Mouse (Mus musculus) CH12.LX (cell line): ENCODE results near the gene Wnt11. TPM values are rescaled to one million over a fixed set of nuclear protein-coding genes. Genes with fewer than 3 reads are reported as not detected.

Source experiments
- DNase-seq: peaks from one replicate; pipeline ENCODE4 v3.0.0-alpha.2; 2013; ENCODE audit errors: extremely low read depth
- H3K27ac ChIP-seq: 2 replicates; pipeline ENCODE4 v1.5.1; 2012; ENCODE audit warnings: low read depth, mild to moderate bottlenecking, control low read depth, moderate library complexity; ENCODE audit not compliant: insufficient read depth
- H3K27me3 ChIP-seq: replicated peaks from 2 replicates; pipeline ENCODE3; 2012; ENCODE audit warnings: inconsistent platforms
- H3K36me3 ChIP-seq, 2 experiments: replicated peaks in 1 of 2; 2 replicates each; pipeline versions ENCODE3 to v1.6.1; 2012; ENCODE audit warnings: inconsistent platforms in 1 of 2, low read length in 1 of 2, mild to moderate bottlenecking in 1 of 2, mixed read lengths in 1 of 2, moderate library complexity in 1 of 2; ENCODE audit not compliant: control insufficient read depth in 1 of 2, insufficient read depth in 1 of 2
- H3K4me1 ChIP-seq, 2 experiments: 2 replicates each; pipeline ENCODE4 v1.6.1; 2012; ENCODE audit warnings: inconsistent platforms in 1 of 2, moderate library complexity in 1 of 2; ENCODE audit not compliant: insufficient read depth in 2 of 2, control insufficient read depth in 1 of 2
- H3K4me2 ChIP-seq: 2 replicates; pipeline ENCODE4 v1.6.1; 2012; ENCODE audit warnings: low read depth, mild to moderate bottlenecking, control low read depth; ENCODE audit not compliant: poor library complexity, insufficient read depth, severe bottlenecking
- H3K4me3 ChIP-seq, 3 experiments: fragments of 150-350 bp in 1 of 3; sonication (generic) in 1 of 3; replicated peaks in 1 of 3; 2 replicates each; pipeline versions ENCODE3 to v1.5.1; 2011 to 2012; ENCODE audit warnings: low read depth in 2 of 3, low read length in 2 of 3, mild to moderate bottlenecking in 2 of 3, moderate library complexity in 2 of 3, control low read depth in 1 of 3, improper control_type of control experiment in 1 of 3, inconsistent platforms in 1 of 3, mixed read lengths in 1 of 3; ENCODE audit not compliant: poor library complexity in 1 of 3
- H3K79me2 ChIP-seq: replicated peaks from 2 replicates; pipeline ENCODE4 v1.6.1; 2012; ENCODE audit warnings: mild to moderate bottlenecking, moderate library complexity; ENCODE audit not compliant: control insufficient read depth, poor library complexity, insufficient read depth, severe bottlenecking; ENCODE audit errors: extremely low read depth
- H3K9ac ChIP-seq: 2 replicates; pipeline ENCODE4 v1.6.1; 2012; ENCODE audit warnings: low read depth, mild to moderate bottlenecking, control low read depth, moderate library complexity; ENCODE audit not compliant: insufficient read depth
- H3K9me3 ChIP-seq: replicated peaks from 2 replicates; pipeline ENCODE3; 2012; ENCODE audit warnings: low read length, inconsistent platforms, mixed read lengths
- CHD1 ChIP-seq: IDR thresholded peaks from 2 replicates; pipeline ENCODE4 v1.6.1; 2012; ENCODE audit warnings: low read depth, low read length, improper control_type of control experiment, inconsistent platforms
- CTCF ChIP-seq, 2 experiments: IDR thresholded peaks in 1 of 2; conservative IDR thresholded peaks in 1 of 2; 2 replicates each; pipeline ENCODE4 v1.5.1; 2011 to 2012; ENCODE audit warnings: low read depth in 2 of 2, low read length in 2 of 2, improper control_type of control experiment in 1 of 2, inconsistent platforms in 1 of 2, mild to moderate bottlenecking in 1 of 2, moderate library complexity in 1 of 2
- E2F4 ChIP-seq: IDR thresholded peaks from 2 replicates; pipeline ENCODE4 v1.6.1; 2011; ENCODE audit warnings: low read depth, low read length, improper control_type of control experiment; ENCODE audit not compliant: insufficient replicate concordance
- ELF1 ChIP-seq: IDR thresholded peaks from 2 replicates; pipeline ENCODE4 v1.6.1; 2014; ENCODE audit warnings: low read depth, mild to moderate bottlenecking, inconsistent platforms, low read length, improper control_type of control experiment
- ETS1 ChIP-seq: conservative IDR thresholded peaks from 2 replicates; pipeline ENCODE4 v1.6.1; 2012; ENCODE audit warnings: low read depth, mild to moderate bottlenecking, inconsistent platforms, low read length, improper control_type of control experiment, moderate library complexity
- JUN ChIP-seq: IDR thresholded peaks from 2 replicates; pipeline ENCODE4 v1.6.1; 2011; ENCODE audit warnings: low read depth, mild to moderate bottlenecking, low read length, improper control_type of control experiment, moderate library complexity; ENCODE audit not compliant: insufficient read depth
- JUND ChIP-seq: conservative IDR thresholded peaks from 2 replicates; pipeline ENCODE4 v1.6.1; 2011; ENCODE audit warnings: low read depth, low read length, improper control_type of control experiment
- MAFK ChIP-seq: IDR thresholded peaks from 2 replicates; pipeline ENCODE4 v1.6.1; 2011; ENCODE audit warnings: low read length, improper control_type of control experiment; ENCODE audit not compliant: insufficient replicate concordance
- MEF2A ChIP-seq: IDR thresholded peaks from 2 replicates; pipeline ENCODE4 v1.6.1; 2014; ENCODE audit warnings: low read depth, mild to moderate bottlenecking, inconsistent platforms, low read length, improper control_type of control experiment, borderline replicate concordance
- MYC ChIP-seq: IDR thresholded peaks from 2 replicates; pipeline ENCODE4 v1.6.1; 2011; ENCODE audit warnings: low read depth, mild to moderate bottlenecking, improper control_type of control experiment, low read length
- NELFE ChIP-seq: IDR thresholded peaks from 2 replicates; pipeline ENCODE4 v1.6.1; 2011; ENCODE audit warnings: low read depth, low read length, improper control_type of control experiment
- NRF1 ChIP-seq: IDR thresholded peaks from 2 replicates; pipeline ENCODE4 v1.6.1; 2014; ENCODE audit warnings: low read depth, mild to moderate bottlenecking, inconsistent platforms, low read length, improper control_type of control experiment, moderate library complexity
- PAX5 ChIP-seq: IDR thresholded peaks from 2 replicates; pipeline ENCODE4 v1.6.1; 2012; ENCODE audit warnings: low read length, inconsistent platforms, mixed read lengths
- POLR2A ChIP-seq: IDR thresholded peaks from 2 replicates; pipeline ENCODE4 v1.6.1; 2011; ENCODE audit warnings: low read depth, mild to moderate bottlenecking, improper control_type of control experiment, low read length
- SMC3 ChIP-seq: IDR thresholded peaks from 2 replicates; pipeline ENCODE4 v1.6.1; 2011; ENCODE audit warnings: low read depth, low read length, improper control_type of control experiment
- TBP ChIP-seq: conservative IDR thresholded peaks from 2 replicates; pipeline ENCODE4 v1.6.1; 2011; ENCODE audit warnings: low read depth, low read length, improper control_type of control experiment
- USF2 ChIP-seq: conservative IDR thresholded peaks from 2 replicates; pipeline ENCODE4 v1.6.1; 2011; ENCODE audit warnings: low read depth, low read length, improper control_type of control experiment
- ZKSCAN1 ChIP-seq: IDR thresholded peaks from 2 replicates; pipeline ENCODE4 v1.6.1; 2012; ENCODE audit warnings: low read depth, inconsistent platforms, low read length, improper control_type of control experiment, borderline replicate concordance
- dilution Hi-C: fragments of 300-500 bp; cut with MboI; formaldehyde crosslinking; loops from 2 replicates; pipeline ENCODE4 v1.14.3; 2020; ENCODE audit warnings: low sequenced_read_pairs; ENCODE audit not compliant: extremely low pct_unique_long_range_greater_than_20kb, extremely low pct_ligation_motif_present
- in situ Hi-C: fragments of 300-500 bp; cut with MboI; formaldehyde crosslinking; loops from 3 replicates; pipeline ENCODE4 v1.14.3; 2019; ENCODE audit warnings: low sequenced_read_pairs, low pct_ligation_motif_present, low pct_unique_long_range_greater_than_20kb, mixed read lengths
- polyA plus RNA-seq: library from polyadenylated mRNA; unstranded; fragments of >175 nt; gene quantifications from 2 replicates; pipeline ENCODE4 v1.2.1, GENCODE M21; 2012; ENCODE audit warnings: low read depth; ENCODE audit not compliant: insufficient read length
- total RNA-seq, 2 experiments: library from RNA; depleted of rRNA; stranded (reverse); fragments of 300-350 nt in 1 of 2; fragments of >200 nt in 1 of 2; gene quantifications; 2 replicates each; pipeline ENCODE4 v1.2.3; 2012 to 2014

Gene Wnt11
- total and polyA plus RNA-seq, 3 experiments, result 0.21 TPM; not detected in 2

DNA sequence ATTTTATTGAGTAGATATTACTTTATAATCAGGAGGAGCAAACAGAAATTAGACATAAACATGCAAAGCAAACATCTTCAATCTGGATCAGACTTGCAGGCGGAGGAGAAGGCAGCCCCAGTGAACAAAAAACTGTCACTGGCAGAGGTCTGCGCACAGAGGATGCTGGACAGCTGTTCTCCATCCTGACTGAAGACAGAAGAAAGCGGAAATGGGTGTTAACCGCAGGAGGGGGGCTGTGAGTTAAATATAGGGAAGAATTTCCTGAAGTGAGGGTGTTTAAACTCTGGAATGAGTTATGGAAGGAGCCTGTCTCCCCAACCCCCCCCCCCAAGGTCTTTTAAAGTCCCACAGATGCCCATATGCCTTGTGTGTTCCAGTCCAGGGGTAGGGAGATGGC, 64.9 kb downstream of the Wnt11 start:
- Histone ChIP-seq H3K9me3 (peaks cover 6% of the 10 kb centered on the region), H3K79me2 (no peaks in the 10 kb centered on the region), H3K9ac (no peak overlapping the region), H3K27me3 (no peaks in the 10 kb centered on the region), H3K36me3 (peaks cover 0 to 91% of the 10 kb centered on the region in 2 experiments), H3K4me2 (no peak overlapping the region), H3K27ac (no peak overlapping the region), H3K4me1 (no peaks in the 10 kb centered on the region), H3K4me3 (no peak overlapping the region)
- TF ChIP-seq SMC3, result no peak
- TF ChIP-seq ELF1, result no peak
- TF ChIP-seq CTCF (conservative IDR thresholded peaks at IDR 0.05 in 1 of 2, IDR thresholded peaks at IDR 0.05 in 1 of 2; ENCODE audit: low read depth in 2 of 2, low read length in 2 of 2), result no peak
- TF ChIP-seq NELFE, result no peak
- TF ChIP-seq ZKSCAN1, result no peak
- TF ChIP-seq JUND, result no peak
- no peak for TF ChIP-seq ETS1
- no peak for TF ChIP-seq NRF1
- TF ChIP-seq JUN, result no peak
- in situ Hi-C loops, result no loop called here
- dilution Hi-C loops, result no loop called here
- DNase-seq, result no peak

DNA sequence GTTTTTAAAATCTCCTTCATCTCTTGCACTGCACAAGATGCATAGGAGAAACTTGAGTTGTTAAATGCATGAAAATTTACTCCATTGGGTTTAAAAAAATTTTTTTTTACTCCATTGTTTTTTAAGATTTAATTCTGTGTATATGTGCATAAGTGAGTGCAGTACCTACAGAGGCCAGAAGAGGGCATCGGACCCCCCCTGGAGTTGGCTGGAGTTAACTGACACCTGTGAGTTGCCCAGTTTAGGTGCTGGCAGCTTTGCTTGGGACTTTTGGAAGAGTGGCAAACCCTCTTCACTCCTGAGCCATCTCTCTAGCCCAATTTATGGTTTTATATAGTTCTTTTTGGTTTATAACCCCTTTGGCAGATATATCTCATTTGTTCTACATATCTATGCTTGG, 66.2 kb downstream of the Wnt11 start:
- H3K36me3 ChIP-seq, result peaks cover 1 to 94% of the 10 kb centered on the region in 2 experiments
- DNase-seq, result no peak
- in situ Hi-C loops, result no loop called here
- H3K9me3 ChIP-seq, result peaks cover 6% of the 10 kb centered on the region
- H3K4me1 ChIP-seq, result no peaks in the 10 kb centered on the region
- H3K9ac ChIP-seq, result no peak overlapping the region
- H3K27ac ChIP-seq, result no peak overlapping the region
- no peak overlapping the region for H3K4me2 ChIP-seq
- no peak overlapping the region for H3K4me3 ChIP-seq
- TF ChIP-seq CHD1 (no peak), PAX5 (no peak), CTCF (conservative IDR thresholded peaks at IDR 0.05 in 1 of 2, IDR thresholded peaks at IDR 0.05 in 1 of 2; ENCODE audit: low read depth in 2 of 2, low read length in 2 of 2) (peak; percentile 18 to 49; a peak in 3 of 4 replicates)
- TF ChIP-seq, all 38 proteins: peak for 1
- Histone ChIP-seq H3K79me2 (no peaks in the 10 kb centered on the region), H3K27me3 (no peaks in the 10 kb centered on the region)
- dilution Hi-C loops, result no loop called here

DNA sequence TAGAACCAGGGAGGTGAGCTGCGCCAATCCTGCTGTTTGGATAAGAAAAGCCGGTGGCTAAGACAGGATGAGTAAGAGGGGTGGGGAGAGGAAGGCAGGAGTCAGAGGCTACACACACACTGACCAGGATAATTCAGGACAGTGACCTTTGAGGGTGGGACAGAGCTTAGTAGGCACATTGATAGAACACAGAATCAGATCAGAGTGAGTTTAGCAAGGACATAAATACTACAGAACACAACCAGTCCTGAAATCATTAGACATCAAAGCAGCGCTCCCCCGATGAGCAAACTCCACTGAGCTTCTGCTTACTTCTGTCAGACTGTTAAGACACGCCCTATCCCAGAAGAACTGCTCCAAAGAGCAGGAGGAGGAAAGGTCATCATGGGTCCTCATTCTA, 69.0 kb downstream of the Wnt11 start:
- Histone ChIP-seq H3K27me3 (no peaks in the 10 kb centered on the region), H3K4me1 (peaks cover 0 to 14% of the 10 kb centered on the region in 2 experiments; a peak in 2 of 4 replicates), H3K36me3 (peaks cover 5 to 81% of the 10 kb centered on the region in 2 experiments)
- DNase-seq, result no peak
- TF ChIP-seq MAFK (no peak), USF2 (no peak), SMC3 (no peak), E2F4 (no peak), NELFE (no peak), POLR2A (no peak), TBP (no peak), MYC (no peak), CTCF (conservative IDR thresholded peaks at IDR 0.05 in 1 of 2, IDR thresholded peaks at IDR 0.05 in 1 of 2; ENCODE audit: low read depth in 2 of 2, low read length in 2 of 2) (no peak), MEF2A (no peak), ZKSCAN1 (no peak)
- TF ChIP-seq, all 38 proteins: peak for 0
- Histone ChIP-seq H3K9me3 (peaks cover 6% of the 10 kb centered on the region), H3K27ac (no peak overlapping the region), H3K9ac (no peak overlapping the region), H3K4me2 (no peak overlapping the region), H3K4me3 (no peak overlapping the region), H3K79me2 (no peaks in the 10 kb centered on the region)
- dilution Hi-C loops (no loop called here), in situ Hi-C loops (no loop called here)
